Mouse (Mus musculus) intestine, embryonic 14.5 days (tissue): Measurements from ENCODE around the gene Btd. TPM values are rescaled to one million over a fixed set of nuclear protein-coding genes. Genes with fewer than 3 reads are reported as not detected.
"Not testable (repeated sequence)": the region's sequence is repeated elsewhere in the genome, so short reads cannot be mapped to it uniquely, and the experiment has no call there.

Source experiments
- ATAC-seq: fragments of 200-750 bp; cut with Nextera tagmentation; replicated peaks from 2 replicates; pipeline ENCODE4 v1.8.0; 2017; ENCODE audit warnings: low read depth, moderate number of reproducible peaks, moderate TSS enrichment, moderate library complexity; ENCODE audit not compliant: low FRiP score, low TSS enrichment
- DNase-seq: peaks from one replicate; pipeline ENCODE4 v3.0.0-alpha.2; 2018; ENCODE audit warnings: low spot score
- H3K27ac ChIP-seq: fragments of 300-500 bp; sonication (generic); 2 replicates; pipeline ENCODE4 v1.5.1; 2014; ENCODE audit warnings: low read depth, mild to moderate bottlenecking, control low read depth
- H3K27me3 ChIP-seq: fragments of 300-500 bp; sonication (generic); replicated peaks from 2 replicates; pipeline ENCODE4 v1.6.1; 2014; ENCODE audit warnings: low read length, control low read depth; ENCODE audit not compliant: control insufficient read depth, insufficient read depth
- H3K36me3 ChIP-seq: fragments of 300-500 bp; sonication (generic); 2 replicates; pipeline ENCODE4 v1.6.1; 2014; ENCODE audit warnings: low read length, control low read depth; ENCODE audit not compliant: control insufficient read depth, insufficient read depth
- H3K4me1 ChIP-seq: fragments of 300-500 bp; sonication (generic); replicated peaks from 2 replicates; pipeline ENCODE4 v1.6.1; 2014; ENCODE audit warnings: low read length, control low read depth, mixed read lengths; ENCODE audit not compliant: control insufficient read depth, insufficient read depth
- H3K4me2 ChIP-seq: fragments of 300-500 bp; sonication (generic); 2 replicates; pipeline ENCODE4 v1.6.1; 2014; ENCODE audit warnings: low read length
- H3K4me3 ChIP-seq: fragments of 300-500 bp; sonication (generic); 2 replicates; pipeline ENCODE4 v1.5.1; 2014; ENCODE audit warnings: low read depth, low read length, control low read depth, mixed read lengths
- H3K9ac ChIP-seq: fragments of 300-500 bp; sonication (generic); 2 replicates; pipeline ENCODE4 v1.6.1; 2014; ENCODE audit warnings: mild to moderate bottlenecking, low read length
- H3K9me3 ChIP-seq: fragments of 300-500 bp; sonication (generic); 2 replicates; pipeline ENCODE4 v1.6.1; 2016; ENCODE audit warnings: low read length, control low read depth; ENCODE audit not compliant: control insufficient read depth
- WGBS: fragments of 180-500 bp; shearing (Covaris S2); extraction: QIAGEN DNeasy Blood & Tissue Kit; methylation state at CpG from one replicate; pipeline ENCODE4 v1.1.7; 2014; 5-methylcytosine and 5-hydroxymethylcytosine counted together
- polyA plus RNA-seq: library from polyadenylated mRNA; unstranded; fragments of >200 nt; fragmentation: Nextera tagmentation; extraction: Ambion mirVana; gene quantifications from 2 replicates; pipeline ENCODE4 v1.2.1, GENCODE M21; 2014

Gene Btd
- polyA plus RNA-seq: 21.9 and 28.8 TPM in 2 replicates

GRCm38 (mm10) chr14:31640890-31641505 is at the start of gene Btd, which contains the start of gene Hacl1:
Gene Btd, plus strand, starts transcription at chr14:31641028.
Gene Hacl1, minus strand, starts transcription at chr14:31641286.
- Histone ChIP-seq H3K4me1 (peaks cover 12% of the 10 kb centered on the region; the same call in 1 of the 2 replicates), H3K9ac (peak within 1 kb of the TSS; percentile 67), H3K36me3 (no peaks in the 10 kb centered on the region), H3K4me2 (peak within 1 kb of the TSS; percentile 96), H3K27me3 (no peaks in the 10 kb centered on the region), H3K4me3 (peak within 1 kb of the TSS; percentile 82), H3K27ac (peak within 1 kb of the TSS; percentile 91), H3K9me3 (no peaks in the 10 kb centered on the region)
- ATAC-seq (peak; percentile 98), DNase-seq (peak; percentile 96)
- under 1% methylated on average over 30 of the region's 30 CpGs for WGBS

- no peak within 1 kb of the TSS for H3K4me2 ChIP-seq
- DNase-seq: no peak
- 80% methylated on average over 3 of the region's 3 CpGs for WGBS
- no peaks in the 10 kb centered on the region for H3K27me3 ChIP-seq
- no peak within 1 kb of the TSS for H3K9ac ChIP-seq
- no peaks in the 10 kb centered on the region for H3K36me3 ChIP-seq
- no peaks in the 10 kb centered on the region for H3K9me3 ChIP-seq
- no peak within 1 kb of the TSS for H3K27ac ChIP-seq
- no peaks in the 10 kb centered on the region for H3K4me1 ChIP-seq
- no peak within 1 kb of the TSS for H3K4me3 ChIP-seq
- ATAC-seq: no peak
Observed at GRCm38 (mm10) chr14:31591243-31591642, 49.6 kb upstream of the Btd start, which contains the start of gene Colq. Gene Colq, minus strand, starts transcription at chr14:31591343.

- H3K27ac ChIP-seq: no peak overlapping the region
- no peak overlapping the region for H3K4me3 ChIP-seq
- ATAC-seq: no peak
Observed at GRCm38 (mm10) chr14:31593036-31593435, 47.8 kb upstream of the Btd start.

DNA sequence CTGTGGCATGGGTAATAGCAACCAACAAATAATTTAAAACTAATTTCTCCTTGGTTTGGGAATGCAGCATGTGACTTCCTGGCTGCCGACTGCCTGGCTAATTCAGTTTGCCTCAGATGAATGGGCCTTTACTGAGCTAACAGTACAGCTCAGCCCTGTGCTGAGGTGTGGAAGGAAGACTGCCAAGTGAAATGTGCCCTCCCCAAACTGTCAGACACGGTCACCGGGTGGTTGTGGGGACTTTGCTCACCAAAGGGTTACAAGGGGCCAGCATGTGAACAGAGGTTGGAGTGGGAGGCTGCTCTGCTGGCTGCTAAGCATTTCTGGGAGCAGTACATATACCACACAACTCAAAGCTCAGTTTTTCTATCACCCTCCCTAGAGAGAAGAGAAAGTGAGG is 46.1 kb upstream of the Btd start:
- no peak overlapping the region for H3K4me3 ChIP-seq
- H3K4me1 ChIP-seq: no peaks in the 10 kb centered on the region
- no peak for ATAC-seq
- no peak overlapping the region for H3K4me2 ChIP-seq
- H3K27ac ChIP-seq: no peak overlapping the region
- no peaks in the 10 kb centered on the region for H3K36me3 ChIP-seq
- WGBS: 60% methylated on average over 3 of the region's 3 CpGs
- no peak for DNase-seq
- H3K27me3 ChIP-seq: no peaks in the 10 kb centered on the region
- H3K9me3 ChIP-seq: no peaks in the 10 kb centered on the region
- no peak overlapping the region for H3K9ac ChIP-seq

More at GRCm38 (mm10) chr14:31593036-31593435, 47.8 kb upstream of the Btd start:
- Histone ChIP-seq H3K9ac (no peak overlapping the region), H3K4me1 (no peaks in the 10 kb centered on the region), H3K36me3 (no peaks in the 10 kb centered on the region), H3K4me2 (no peak overlapping the region), H3K27me3 (no peaks in the 10 kb centered on the region), H3K9me3 (no peaks in the 10 kb centered on the region)
- WGBS: 78% methylated on average over 2 of the region's 2 CpGs
- no peak for DNase-seq

DNA sequence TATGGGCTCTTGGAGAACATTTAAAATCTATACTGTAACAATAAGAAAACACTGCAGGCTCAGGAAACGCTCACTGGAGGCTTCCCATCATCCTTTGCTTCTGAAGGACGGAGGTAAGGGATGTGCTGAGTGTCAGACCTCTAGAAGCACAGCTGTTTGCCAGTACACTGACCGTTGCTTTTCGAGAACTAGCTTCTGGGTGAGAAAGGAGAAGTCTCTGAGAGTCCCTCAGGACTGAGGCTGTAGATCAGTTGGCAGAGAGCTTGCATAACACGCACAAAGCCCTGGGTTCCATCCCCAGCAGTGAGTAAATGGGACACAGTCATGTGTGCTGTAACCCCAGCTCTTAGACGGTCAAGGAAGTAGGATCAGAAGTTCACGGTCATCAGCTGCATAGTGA is 44.4 kb upstream of the Btd start:
- H3K4me1 ChIP-seq: no peaks in the 10 kb centered on the region
- no peaks in the 10 kb centered on the region for H3K36me3 ChIP-seq
- no peak overlapping the region for H3K9ac ChIP-seq
- H3K27ac ChIP-seq: no peak overlapping the region
- H3K4me2 ChIP-seq: no peak overlapping the region
- WGBS: 75% methylated on average over 7 of the region's 7 CpGs
- DNase-seq (no peak), ATAC-seq (no peak)
- no peaks in the 10 kb centered on the region for H3K27me3 ChIP-seq
- no peak overlapping the region for H3K4me3 ChIP-seq
- H3K9me3 ChIP-seq: no peaks in the 10 kb centered on the region

DNA sequence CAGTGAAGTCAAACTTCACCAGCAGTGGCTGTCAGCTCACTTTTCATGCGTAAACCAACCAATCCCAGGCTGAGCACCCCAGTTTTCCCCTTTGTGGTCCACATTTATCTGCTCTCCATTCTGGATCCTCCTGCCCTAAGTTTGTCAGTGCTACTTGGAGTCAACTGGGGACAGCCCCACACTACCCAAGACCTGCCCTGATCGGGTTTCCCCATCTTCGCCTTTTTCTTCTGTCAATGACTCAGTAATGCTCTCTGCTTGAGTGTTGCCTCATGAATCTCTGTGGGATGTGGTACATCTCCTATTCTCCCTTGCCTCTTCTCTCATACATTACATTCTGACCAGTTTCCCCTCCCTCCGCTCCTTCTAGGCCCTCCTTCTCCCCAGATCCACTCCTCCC is 43.4 kb upstream of the Btd start:
- Histone ChIP-seq H3K4me1 (no peaks in the 10 kb centered on the region), H3K27ac (no peak overlapping the region), H3K27me3 (no peaks in the 10 kb centered on the region), H3K9me3 (no peaks in the 10 kb centered on the region), H3K9ac (no peak overlapping the region), H3K4me3 (no peak overlapping the region), H3K4me2 (no peak overlapping the region), H3K36me3 (no peaks in the 10 kb centered on the region)
- DNase-seq: no peak
- 95% methylated on average over 4 of the region's 4 CpGs for WGBS
- no peak for ATAC-seq

- ATAC-seq (no peak), DNase-seq (no peak)
- Histone ChIP-seq H3K4me2 (no peak overlapping the region), H3K36me3 (no peaks in the 10 kb centered on the region), H3K9me3 (no peaks in the 10 kb centered on the region), H3K4me3 (no peak overlapping the region), H3K9ac (no peak overlapping the region), H3K27ac (no peak overlapping the region), H3K27me3 (no peaks in the 10 kb centered on the region), H3K4me1 (no peaks in the 10 kb centered on the region)
- 94% methylated on average over 14 of the region's 14 CpGs for WGBS
Observed at GRCm38 (mm10) chr14:31601908-31602615, 38.8 kb upstream of the Btd start.

GRCm38 (mm10) chr14:31602616-31602979 is 38.2 kb upstream of the Btd start:
- WGBS: 84% methylated on average over 6 of the region's 6 CpGs
- not testable (repeated sequence) for H3K4me2 ChIP-seq, H3K9me3 ChIP-seq, H3K27ac ChIP-seq, H3K4me3 ChIP-seq, H3K9ac ChIP-seq, H3K27me3 ChIP-seq, DNase-seq, H3K4me1 ChIP-seq, H3K36me3 ChIP-seq, ATAC-seq

- H3K27ac ChIP-seq: no peak overlapping the region
- H3K9me3 ChIP-seq: no peaks in the 10 kb centered on the region
- H3K4me3 ChIP-seq: no peak overlapping the region
- no peaks in the 10 kb centered on the region for H3K27me3 ChIP-seq
- no peak overlapping the region for H3K9ac ChIP-seq
- no peak for DNase-seq
- H3K36me3 ChIP-seq: no peaks in the 10 kb centered on the region
- ATAC-seq: no peak
- WGBS: 70% methylated on average over 5 of the region's 5 CpGs
- H3K4me1 ChIP-seq: no peaks in the 10 kb centered on the region
- H3K4me2 ChIP-seq: no peak overlapping the region
Observed at GRCm38 (mm10) chr14:31604916-31605315, 35.9 kb upstream of the Btd start.
